Mouse (Mus musculus) left cerebral cortex, adult 18-20 months (tissue): ENCODE data around the gene 4930556J24Rik. TPM values are rescaled to one million over a fixed set of nuclear protein-coding genes. Genes with fewer than 3 reads are reported as not detected.
"Not testable (repeated sequence)": the region's sequence is repeated elsewhere in the genome, so short reads cannot be mapped to it uniquely, and the experiment has no call there.

ENCODE experiments used
- DNase-seq, 2 experiments: peaks; one replicate each; pipeline ENCODE4 v3.0.0; 2021 to 2022; ENCODE audit warnings: low spot score in 2 of 2, mixed read lengths in 1 of 2
- total RNA-seq, 2 experiments: library from RNA; stranded (reverse); gene quantifications; 2 replicates each; pipeline ENCODE4 v1.2.3; 2021

4930556J24Rik gene
- total RNA-seq, 2 experiments from 2014 or later: not detected

DNA sequence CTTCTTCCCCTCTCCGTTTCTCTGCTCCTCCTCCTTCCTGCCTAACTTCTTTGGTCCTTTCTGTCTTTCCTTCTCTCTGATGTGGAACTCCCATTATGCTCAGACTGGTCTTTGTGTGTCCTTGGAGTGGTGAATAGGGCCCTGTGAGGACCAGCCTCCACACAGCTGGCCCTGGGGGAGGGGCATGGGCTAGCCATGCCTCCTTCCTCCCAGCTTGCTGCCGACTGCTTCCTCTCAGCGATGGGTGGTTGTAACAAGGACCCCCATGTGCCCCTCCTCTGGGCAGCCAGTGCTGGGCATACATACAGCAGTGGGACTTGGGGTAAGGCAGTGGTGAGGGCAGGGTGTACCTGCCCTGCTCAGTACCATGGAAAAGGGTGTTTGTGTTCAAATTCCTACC, 2.3 kb downstream of the 4930556J24Rik start:
- no peak for DNase-seq

- no peak for DNase-seq
These were observed 3.5 kb downstream of the 4930556J24Rik start for GRCm38 (mm10) chr11:3973081-3973480.

DNA sequence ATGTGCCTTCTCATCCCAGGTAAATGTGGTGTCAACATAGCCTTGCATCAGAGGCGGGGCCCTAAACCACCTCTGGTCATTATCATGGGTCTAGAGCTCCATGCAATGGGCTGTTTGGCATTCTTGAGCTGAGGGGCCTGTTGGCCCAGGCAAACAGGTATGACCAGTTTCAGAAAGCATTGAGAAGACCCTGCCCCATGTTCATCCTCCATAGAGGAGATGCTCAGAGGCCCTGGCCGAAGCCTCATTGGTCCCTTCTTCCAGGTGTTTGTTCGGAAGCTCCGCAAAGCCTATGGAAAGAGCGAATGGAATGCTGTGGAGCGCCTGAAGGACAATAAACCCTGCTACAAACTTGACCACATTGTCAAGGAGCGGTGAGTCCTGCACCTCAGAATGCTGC, 6.2 kb downstream of the 4930556J24Rik start:
- DNase-seq: no peak

DNA sequence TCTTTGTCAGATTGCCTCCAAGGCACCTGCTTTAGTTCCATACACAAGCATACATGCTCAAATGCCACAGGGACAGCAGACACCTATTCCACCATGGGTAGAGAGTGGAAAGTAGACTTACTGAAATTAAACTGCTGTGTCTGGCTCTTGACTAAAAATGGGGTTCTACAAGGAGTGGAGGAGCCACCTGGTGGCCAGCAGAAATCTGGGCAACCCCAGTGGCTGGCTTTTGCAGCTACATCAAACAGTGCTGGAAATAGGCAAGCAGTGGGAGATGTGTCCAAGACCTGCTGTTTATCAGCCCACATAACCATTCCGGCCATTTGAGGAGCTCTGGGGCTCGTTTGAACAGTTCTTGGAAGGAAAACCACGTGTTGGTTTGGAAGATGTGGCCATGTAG, 6.7 kb downstream of the 4930556J24Rik start:
- no peak for DNase-seq

DNA sequence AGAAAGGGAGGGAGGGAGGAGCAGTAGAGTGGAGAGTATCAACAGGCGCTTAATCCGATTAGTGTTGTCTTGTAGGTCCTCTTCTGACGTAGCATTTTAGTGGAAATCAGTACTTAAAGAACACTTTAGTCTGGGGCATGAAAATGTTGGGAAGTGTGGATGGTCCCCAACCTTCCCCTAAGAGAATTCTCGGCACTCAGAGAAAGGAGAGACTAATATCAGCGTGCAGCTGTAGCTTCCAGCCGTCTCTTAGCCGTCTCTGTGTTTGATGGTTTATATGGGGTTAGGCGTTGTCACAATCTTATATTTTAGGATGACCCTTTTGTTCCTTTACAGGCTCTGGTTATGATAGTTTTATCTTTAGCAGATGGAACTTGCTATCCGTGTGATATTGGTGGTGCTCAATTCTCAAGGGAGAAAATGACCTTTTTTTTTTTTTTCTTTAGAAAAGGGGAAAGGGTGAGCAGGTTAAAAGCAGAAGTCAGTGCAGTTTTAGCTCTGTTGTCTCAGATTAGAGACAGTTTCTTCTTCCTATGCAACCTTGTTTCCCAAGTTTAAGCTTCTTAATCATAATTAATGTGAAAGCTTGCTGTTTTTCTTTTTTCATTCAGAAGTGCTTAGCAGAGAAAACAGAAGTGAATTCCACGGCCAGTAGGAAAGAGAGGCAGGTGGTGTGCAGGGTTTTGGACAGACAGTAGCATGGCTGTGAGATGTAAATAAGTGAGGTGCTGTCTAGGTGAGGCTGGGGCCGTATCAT, 12.0 kb downstream of the 4930556J24Rik start:
- no peak for DNase-seq

DNA sequence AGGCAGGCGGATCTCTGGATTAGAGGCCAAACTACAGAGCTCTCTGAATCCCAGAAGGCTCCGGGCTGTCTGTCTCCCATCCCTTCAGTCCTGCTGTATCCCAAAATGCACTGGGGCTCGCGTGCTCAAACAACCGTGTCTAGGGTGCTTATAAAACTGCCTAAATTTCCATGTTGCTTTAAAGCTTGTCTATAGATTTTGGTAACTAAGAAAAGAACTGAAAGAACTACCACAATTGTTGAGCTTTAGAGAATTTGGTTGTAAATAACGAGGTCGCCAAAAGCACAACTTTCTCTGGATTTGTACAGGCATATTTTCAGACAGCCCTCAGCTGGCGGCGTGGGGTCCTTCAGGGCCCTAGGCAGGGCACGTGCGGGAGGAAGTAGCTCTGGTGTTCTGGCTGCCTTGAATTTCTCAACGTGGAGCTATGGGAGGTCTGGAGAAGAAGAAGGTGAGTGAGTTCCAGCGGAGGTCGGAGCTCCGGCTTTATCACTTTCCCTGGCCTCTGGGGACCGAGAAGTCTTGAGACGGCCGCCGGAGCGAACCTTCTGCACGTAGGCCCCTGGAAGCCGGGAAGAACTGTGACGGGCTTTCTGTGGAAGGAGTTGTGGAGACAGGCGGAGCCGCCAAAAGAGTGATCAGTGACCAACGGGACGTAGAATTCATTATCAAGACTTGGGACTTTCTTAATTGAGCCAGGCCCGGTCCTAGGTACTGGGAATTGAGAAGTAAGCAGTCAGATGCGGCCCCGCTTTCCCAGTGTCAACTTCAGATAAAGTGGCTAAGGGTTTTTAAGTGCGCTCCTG, 12.8 kb downstream of the 4930556J24Rik start, which contains the start of gene Pes1:
Pes1 (plus strand) TSS at position 366 of the 806 bp plus-strand sequence.
- peak; percentile 78 to 81 for DNase-seq

GRCm38 (mm10) chr11:3963155-3963554, 13.4 kb downstream of the 4930556J24Rik start:
- no peak for DNase-seq

- no peak for DNase-seq
These were observed 14.8 kb downstream of the 4930556J24Rik start for GRCm38 (mm10) chr11:3961761-3962160.

DNA sequence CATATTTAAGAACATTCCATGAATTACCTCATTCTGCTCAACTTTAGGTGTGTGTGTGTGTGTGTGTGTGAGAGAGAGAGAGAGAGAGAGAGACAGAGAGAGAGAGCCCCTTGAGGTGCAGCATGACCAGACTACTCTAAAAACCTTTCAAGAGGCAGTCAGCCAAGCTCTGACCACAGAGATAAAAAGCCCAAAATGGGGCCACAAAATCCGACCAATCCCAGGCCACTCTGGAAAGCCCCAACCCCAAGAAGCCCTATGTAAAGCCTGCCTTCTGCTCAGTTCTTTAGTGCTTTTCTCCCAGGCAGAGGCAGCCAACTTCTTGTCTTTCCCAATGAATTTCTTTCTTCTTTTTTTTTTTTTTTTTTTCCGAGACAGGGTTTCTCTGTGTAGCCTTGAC, 15.7 kb downstream of the 4930556J24Rik start:
- no peak for DNase-seq

DNA sequence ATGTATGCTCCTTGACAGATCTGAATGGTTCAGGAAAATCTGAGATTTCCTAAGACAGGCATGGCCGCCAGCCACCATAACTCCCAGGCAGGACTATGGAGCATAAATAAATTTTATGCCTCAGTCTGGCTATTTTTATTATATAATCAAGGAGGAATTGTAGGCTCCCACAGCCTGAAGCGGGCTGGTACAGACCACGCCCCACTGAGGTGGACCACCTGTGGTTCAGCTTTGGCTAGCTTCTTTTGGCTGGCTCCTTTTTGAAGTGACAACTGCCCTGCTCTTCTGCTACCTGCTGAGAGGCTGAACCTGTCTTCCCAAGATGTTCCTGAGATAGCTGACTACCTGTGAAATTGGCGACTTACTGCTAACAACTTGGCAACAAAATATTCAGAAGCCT, 21.2 kb downstream of the 4930556J24Rik start:
- not testable (repeated sequence) for DNase-seq

DNA sequence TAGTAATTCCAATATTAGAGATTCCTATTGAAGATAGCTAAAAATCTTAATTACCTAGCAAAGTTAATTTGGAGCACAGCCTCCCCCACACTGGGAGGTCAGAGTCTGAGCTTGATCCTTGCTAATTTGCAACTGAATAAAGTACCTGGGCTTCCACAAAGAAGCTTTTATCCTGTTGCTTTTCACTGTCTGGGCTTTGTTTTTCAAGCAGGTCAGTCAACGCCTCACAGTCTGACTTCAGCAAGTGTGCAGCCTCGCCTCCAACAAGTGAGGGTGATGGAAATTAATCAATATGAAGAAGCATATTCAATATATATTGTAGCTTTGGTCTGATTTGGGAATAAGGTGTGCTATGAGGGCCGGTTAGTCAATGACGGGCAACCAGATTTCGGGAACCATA, 21.7 kb downstream of the 4930556J24Rik start:
- DNase-seq: not testable (repeated sequence)

DNA sequence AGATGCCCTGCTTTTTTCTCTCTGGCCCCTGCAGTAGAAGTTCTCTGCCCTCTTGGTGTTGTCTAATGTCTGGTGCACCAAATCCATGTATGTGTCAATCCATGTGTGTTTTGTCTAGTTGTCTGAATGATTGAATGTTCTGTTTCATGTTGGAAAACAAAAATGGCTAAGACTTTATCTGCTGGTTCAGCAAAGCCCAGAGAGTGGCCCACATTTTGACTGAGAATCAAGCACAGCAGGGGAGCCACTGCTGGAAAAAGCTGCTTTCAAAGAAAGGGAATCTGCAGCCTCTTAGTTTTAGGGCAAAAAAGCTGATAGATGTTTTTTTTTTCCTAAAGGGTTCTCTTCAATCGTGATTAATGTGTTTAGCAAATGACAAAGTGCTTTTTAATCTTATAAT, 30.2 kb downstream of the 4930556J24Rik start:
- DNase-seq: no peak

GRCm38 (mm10) chr11:3941371-3941770, 35.2 kb downstream of the 4930556J24Rik start:
- no peak for DNase-seq

DNA sequence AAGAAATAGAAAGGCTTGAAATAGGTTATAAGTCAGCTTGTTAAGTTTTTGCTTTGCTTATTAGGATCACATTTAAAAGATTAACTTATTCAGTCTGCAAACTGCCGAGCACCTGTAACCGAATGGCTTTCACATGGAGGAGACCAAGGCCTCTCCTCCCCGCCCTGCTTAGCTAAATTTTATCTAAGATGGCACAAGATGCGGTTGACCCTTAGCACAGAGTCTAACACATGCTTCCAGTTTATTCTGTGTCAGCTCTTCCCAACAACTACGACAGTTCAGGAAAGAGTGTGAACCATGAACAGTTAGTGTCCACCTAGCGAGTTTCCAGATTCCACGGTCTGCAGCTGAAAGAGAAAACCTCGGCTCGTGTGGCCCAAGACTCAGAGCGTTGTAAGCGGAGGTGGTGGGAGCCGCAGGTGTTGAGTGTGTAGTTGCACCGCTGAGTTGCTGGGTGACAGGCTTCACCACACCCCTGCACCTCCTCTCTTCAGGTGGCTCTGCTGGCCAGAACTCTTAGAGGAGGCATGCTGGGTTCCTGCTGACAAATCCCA, 39.2 kb downstream of the 4930556J24Rik start:
- no peak for DNase-seq

- no peak for DNase-seq
These were observed 40.3 kb downstream of the 4930556J24Rik start for GRCm38 (mm10) chr11:3936318-3936717.

DNA sequence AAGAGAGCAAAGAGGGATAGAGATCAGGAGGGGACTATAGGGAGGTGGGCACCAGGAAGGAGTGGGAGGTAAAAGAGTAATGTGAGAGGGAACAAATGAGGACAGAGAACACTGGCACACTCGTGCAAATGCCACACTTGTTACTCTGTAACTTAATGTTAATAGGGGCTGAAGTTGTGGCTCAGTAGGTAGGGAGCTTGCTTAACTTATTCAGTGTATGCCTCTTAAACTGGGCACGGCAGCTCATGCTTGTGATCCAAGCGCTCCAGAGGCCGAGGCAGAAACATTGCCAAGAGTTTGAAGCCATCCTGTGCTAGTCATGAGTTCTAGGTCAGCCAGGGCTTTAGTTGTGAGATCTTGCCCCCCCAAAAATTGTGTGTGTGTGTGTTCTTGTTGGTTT, 41.4 kb downstream of the 4930556J24Rik start:
- DNase-seq: no peak

DNA sequence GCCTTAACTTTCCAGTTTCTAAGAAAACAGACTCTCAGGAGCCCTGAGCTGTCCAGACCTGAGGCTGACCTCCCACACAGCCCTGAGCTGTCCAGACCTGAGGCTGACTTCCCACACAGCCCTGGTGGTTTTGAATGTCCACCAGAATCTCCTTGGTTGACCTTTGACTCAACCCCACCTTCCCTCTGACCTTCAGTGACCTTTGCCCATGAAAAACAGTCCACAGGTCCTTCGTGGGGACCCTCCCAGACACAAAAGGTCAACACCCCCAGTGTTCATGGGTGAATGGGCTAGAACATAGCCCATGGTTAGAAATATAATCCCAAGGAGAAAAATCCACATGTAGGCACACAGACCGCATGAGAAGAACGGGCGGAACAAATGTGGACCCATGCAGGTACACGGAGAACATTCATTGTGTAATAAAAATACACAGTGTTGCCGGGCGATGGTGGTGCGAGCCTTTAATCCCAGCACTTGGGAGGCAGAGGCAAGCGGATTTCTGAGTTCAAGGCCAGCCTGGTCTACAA, 42.8 kb downstream of the 4930556J24Rik start:
- no peak for DNase-seq

DNA sequence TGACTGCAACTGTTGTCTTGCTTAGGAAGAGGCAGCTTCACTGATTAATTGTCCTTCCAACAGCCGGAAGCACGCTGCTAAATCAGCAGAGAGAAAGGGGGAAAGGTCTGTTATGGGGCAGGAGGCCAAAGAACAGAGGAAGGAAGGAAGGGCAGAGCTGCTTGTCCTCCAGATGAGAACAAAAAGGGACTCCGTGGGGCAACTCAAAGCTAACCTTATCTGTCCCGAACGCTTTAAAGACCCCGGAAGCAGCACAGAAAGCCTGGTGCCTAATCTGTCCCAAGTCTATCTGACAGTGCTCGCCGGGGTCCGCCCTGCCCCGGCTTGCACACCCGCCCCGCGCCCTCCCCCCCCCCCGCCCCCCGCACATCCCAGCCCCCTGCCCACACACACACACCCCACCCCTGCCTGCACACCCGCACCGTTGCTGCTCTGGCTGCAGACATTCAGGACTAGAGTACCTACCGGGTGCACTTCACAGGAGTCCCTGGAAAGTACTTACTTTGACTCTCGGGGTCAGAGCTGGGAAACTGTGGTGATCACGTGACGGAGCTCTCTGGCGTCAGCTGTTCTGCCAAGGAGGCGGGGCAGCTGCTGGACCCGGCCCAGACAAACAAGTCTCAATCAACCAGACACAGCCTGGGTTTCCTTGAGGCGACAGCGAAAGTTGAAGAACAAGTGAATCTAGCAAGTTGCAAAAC, 44.9 kb downstream of the 4930556J24Rik start, which contains the start of gene Tcn2:
Tcn2 (minus strand) TSS at position 649 of the 701 bp plus-strand sequence.
- peak; percentile 44 to 57 for DNase-seq

GRCm38 (mm10) chr11:3930931-3931330, 45.6 kb downstream of the 4930556J24Rik start:
- no peak for DNase-seq

DNA sequence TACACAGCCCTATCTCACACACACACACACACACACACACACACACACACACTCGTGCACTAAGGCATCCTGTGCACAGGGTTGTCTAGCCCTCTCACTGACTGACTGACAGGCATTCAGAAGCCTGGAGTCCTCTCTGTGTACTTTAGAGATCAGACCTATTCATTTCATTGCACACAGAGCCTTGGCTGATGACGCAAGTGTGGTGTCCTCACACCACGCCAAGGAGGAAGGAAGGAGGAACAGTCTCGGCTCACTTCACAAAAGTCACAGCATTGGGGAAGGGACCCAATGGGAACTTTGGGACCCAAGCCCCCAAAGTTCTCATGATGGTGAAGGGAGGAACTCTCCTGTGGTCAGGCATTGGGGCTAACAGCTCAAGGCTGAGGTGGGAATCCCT, 46.6 kb downstream of the 4930556J24Rik start:
- no peak for DNase-seq

DNA sequence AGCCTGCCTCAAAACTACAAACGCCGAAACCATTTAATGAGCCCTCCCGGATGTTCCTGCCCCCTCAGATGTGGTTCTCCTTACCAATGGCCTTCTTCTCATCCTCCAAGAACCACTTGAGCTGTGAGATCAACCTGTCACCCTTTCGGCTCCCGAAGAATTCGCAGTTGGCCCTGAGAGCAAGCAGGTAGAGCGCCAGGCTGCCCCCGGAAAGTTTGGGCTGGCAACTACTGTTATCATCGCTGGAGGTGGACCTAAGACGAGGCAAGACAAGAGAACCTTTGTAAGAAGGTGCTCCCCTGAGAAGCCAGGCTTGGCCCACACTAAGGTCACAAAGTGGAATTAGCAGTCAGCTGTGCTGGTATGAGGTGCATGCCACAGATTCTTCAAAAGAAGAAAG, 50.7 kb downstream of the 4930556J24Rik start:
- DNase-seq: no peak
